Mouse (Mus musculus): ENCODE results near the gene Gm17018.
A peak's percentile ranks its signal among the peaks of the same experiment; 100 is the strongest.
"Not testable (repeated sequence)": the region's sequence is repeated elsewhere in the genome, so short reads cannot be mapped to it uniquely, and the experiment has no call there.

Gm17018 gene

DNA sequence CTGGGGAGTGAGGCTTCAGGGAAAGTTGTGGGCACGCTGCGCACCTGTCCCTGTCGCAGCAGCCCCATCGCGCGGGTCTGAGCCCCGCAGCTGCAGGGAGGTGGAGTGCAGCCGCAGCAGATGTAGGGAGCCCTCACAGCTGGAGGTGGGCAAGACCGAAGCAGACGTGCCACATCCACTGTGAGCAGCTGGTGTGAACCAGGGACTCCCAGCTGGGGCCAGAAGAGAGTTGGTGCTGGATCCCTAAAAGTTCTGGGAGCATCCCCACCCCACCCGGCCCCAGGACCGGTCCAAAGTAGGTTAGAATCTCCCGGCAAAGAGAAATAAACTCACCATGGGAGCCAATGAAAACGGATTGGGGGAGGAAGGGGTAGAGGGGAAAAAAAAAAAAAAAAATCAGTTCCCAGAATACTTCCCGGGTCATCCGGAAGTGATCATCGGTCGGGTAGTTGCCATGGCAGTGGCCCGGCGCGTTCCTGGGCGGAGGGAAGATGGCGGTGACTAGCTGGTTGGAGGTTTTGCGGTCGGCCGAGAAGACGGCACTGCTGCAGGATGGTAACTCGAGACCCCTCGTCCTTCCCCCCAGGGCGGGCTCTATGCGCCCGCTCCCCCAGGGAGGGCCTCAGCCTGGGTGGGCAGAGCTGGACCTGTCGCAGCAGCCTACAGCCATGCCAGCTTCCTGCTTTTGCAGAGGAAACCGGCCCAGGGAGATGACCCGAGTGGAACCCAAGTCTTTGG is at the start of gene Gm17018, which contains the start of gene Poll:
Gm17018 (plus strand) TSS at position 463 of the 738 bp plus-strand sequence.
Poll (minus strand) TSS at position 379 of the 738 bp plus-strand sequence.
- DNase-seq (ENCODE audit: low spot score in 2 of 2): peak; percentile 92 to 93

DNA sequence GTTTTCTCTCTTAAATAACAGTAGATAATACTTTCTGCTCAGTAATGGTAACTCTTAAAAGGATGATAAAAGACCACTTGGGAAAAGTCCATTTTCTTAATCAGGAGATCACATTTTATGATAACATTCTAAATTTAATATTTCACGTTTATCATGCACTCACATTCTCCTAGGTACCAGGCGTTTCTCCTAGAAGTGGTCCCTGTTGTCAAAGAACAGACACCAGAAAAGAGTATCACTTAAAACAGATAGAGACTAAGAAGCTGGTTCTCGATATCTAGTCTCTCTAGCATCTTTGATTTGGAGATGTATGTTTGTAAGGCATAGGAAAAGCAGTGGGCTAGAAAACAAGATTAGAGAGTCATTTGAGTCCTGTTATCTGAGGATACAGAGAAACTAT is 49.7 kb upstream of the Gm17018 start:
- no peak for DNase-seq (ENCODE audit: low spot score in 2 of 2)

DNA sequence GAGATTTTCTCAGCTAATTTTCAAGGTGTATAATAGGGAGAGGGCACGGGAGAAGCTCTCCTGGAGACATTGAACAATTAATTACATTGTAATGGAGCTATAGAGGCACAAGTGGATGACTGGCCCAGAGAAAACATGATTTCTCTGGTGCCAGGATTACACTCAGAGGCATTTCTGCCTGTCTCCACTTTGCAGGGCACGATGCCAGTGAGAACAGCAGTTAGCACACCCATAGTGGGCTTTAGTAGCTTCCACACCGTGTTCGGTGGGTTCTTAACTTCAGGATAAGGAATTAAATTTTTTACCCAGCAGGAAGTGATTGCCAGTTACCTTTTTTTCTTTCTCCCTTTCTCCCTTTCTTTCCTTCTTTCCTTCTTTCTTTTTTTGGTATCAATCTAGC is 49.0 kb upstream of the Gm17018 start:
- peak in 1 of 2 experiments; percentile 58 for DNase-seq (ENCODE audit: low spot score in 2 of 2)

DNA sequence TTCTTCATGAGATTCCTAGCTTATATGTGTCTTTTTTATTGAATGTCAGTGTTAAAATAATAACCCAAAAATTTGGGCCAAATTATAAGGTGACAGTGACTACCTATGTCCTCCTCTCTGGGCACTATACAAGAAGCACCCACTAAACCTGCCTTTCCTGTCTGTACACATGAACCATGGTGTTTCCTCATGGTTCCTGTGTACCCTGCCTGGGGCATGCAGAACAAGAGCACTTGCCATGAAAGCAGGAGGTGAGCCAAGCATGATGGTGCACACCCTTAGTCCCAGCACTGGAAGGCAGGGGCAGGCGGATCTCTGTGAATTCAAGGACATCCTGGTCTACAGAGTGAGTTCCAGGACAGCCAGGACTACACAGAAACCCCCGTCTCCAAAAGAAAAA is 45.1 kb upstream of the Gm17018 start:
- DNase-seq (ENCODE audit: low spot score in 2 of 2): no peak

DNA sequence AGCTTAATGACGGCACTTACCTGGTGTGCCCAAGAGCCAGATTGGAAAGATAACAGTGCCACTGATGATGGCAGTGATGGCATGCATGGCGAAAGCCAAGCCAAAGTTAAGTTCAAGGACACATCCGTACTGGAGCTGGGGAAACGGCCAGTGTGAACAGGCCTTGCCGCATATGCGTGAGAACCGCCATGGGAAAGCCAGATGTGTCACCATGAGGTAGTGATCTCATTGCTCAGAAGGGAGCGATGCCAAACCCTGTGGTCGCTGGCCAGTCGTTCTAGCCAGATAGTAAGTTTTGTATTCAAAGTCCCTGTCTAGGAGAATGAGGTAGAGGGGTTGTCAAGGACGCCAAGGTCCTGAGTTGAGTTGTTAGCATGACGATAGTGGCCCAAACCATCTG is 44.2 kb upstream of the Gm17018 start:
- DNase-seq (ENCODE audit: low spot score in 2 of 2): no peak

DNA sequence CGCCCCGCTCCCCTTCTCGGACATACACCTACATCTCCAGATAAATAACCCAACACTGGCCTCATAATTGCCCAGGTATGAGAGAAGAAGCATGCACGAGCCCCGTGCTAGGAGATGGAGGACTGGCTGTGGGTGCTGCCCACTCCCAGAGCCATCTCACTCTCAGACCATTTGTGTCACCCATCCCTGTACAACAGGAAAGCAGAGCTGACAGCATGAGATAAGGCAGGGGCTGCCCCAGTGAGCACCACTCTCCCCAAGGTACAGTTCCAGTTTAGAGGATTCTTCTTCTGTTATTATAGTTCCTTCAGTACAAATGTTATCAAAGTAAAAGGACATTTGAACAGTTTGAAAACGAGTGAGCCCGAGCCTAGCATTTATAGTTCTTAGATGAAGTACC is 33.0 kb upstream of the Gm17018 start:
- no peak for DNase-seq (ENCODE audit: low spot score in 2 of 2)

DNA sequence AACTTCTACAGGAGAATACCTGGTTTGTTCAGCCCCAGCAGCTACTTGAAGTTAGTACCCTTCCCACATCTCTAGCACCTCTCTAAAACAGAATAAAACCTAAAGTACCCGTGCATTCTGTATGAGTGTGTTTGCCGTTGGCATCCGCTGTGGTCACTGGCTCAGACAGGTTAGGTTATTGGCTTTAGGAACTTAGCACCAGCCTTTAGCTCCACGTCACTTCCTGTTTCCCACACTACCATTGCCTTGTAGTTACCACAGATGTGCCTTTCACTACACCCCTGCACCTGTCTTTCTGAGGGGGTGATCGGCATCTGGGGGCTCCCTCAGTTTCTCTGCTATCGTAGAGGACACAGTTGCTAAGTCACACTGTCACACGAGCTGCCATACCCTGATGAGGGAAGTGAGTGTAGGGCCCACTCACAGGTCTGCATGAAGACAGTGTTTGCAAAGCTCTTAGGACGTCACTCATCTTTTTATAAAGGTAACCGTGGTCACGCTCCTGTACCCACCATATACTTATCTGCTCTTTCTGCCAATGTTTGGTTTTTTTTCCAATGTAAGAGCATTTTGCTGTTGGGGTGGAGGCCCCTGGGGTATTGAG is 32.4 kb upstream of the Gm17018 start:
- no peak for DNase-seq (ENCODE audit: low spot score in 2 of 2)

DNA sequence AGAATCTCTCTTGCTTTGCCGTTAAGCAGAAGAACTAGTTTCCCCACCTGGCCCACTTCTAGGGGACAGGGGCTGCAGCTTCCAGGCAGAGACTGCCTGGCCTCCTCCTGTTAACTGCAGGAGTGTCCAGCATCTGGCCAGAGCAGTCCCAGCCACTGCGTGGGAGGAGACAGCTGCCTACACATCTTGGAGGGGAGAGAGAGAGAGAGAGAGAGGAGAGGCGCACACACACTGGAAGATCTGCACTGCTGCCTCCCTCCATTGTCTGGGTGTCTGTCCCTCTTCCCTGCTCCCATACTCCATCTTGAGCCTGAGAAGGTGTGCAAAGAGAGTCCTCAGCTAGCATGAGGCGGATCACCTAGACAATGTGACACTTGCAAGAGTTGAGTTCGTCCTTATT is 31.1 kb upstream of the Gm17018 start:
- no peak for DNase-seq (ENCODE audit: low spot score in 2 of 2)

DNA sequence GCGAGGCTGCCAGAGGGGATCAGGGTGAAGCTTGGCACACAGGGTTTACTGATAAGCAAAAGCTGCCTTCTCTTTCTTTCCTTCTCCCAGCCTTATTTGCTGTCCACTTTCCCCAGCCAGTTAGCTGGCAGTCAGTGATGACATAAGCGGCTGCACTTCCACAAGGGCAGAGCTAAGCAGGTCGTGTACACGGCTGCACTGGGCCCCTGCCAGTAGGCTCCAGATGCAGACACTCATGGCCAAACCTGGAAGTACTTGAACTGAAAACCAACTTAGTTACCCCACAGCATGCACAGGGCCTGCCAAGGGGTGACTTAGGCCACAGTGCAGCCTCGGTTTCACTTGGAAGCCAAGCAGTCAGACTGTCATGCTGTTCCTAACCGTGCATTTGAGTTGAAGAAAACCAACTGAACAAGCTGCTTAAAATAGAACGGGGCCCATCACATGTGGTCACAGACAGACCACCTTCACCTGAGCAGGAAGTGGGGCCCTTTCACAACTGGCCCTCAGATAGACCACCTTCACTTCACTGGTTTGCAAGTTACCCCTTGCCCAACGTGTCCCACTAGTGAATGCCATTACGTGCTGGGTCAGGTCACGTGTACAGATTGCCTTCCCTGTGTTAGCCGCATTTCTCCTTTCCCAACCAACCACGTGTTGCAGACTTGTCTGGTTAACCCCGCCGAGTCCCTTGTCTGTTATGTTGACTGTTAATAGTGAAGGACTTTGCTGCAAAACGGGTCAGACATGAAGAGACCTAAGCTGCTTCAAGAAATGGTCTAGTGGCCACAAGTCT is 30.0 kb upstream of the Gm17018 start:
- DNase-seq (ENCODE audit: low spot score in 2 of 2): no peak

DNA sequence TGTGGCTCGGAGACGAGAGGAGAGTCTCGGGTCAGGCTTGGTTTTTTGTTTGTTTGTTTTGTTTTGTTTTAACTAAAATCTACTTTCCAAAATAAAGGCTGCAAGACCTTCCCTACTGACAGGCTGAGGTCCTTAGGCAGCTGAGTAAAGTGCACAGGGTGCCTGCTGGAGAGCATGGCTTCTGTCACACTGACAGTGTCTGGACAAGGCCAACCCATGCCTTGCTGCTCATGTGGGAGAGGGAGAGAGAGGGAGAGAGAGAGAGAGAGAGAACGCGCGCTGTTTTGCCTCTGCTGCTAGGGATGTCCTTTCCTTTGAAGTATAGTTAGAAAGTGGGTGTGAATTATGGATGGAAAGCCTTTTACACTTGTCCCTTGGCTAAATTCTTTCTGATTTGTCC is 28.9 kb upstream of the Gm17018 start:
- DNase-seq (ENCODE audit: low spot score in 2 of 2): no peak

DNA sequence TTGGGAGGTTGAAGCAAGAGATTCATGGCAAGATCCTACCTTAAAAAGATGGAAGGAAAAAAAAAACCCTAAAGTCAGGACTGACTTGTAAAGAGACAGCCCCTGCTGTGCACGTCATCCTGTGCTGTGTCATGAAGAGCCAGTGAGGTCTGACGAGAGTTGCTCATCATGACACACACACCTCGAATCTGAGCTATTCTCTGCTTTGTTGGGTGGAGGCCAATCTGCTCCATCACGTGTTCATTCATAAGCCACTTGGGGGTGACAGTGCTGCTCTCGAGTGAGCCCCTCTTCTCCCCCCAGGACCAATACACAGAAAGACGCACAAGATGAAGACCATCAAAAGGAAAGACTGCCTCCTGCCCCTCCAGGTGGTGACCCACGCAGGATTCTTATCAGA is 26.8 kb upstream of the Gm17018 start:
- no peak for DNase-seq (ENCODE audit: low spot score in 2 of 2)

DNA sequence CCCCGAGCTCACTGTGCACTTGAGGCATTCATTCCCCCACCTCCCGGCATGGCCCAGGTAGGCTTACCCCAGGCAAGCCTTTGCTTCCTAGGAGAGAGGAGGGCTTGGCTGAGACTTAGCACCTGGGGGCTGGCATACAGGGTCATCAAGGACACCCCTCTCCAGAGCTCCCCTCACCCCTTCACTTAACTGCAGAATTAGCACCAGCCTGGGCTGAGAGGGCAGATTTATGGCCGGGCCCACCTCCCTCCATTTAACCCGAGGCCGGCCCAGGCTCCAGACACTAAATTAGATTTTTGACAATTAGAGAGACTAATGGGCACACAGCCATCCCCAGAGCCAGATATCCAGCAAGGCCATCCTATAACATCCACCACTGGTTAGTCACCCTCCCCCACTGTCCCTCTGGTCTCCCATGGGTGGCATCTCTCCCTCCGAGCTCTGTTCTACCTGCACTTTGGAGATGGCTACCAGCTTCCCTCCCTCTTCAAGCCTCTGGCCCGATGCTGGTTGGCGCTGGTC is 25.1 kb upstream of the Gm17018 start:
- DNase-seq (ENCODE audit: low spot score in 2 of 2): no peak

DNA sequence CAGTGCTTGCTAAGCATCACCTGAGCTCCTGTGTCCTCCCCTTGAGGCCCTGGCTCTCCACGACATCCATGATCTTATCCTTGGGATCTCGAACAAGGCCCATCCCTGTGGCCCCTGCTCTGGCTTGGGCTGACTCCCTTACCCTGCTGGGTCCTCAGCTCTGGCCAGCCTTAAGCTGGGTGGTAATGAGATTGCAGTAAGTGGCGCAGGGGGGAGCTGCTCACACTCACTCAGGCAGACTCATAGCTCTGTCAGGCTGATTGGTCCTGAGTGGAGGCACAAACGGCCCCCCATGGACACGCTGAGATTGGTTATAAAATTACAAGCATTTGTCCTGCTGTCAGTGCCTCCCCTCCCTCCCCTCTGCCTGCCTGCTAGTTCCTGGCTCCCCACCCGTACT is 24.5 kb upstream of the Gm17018 start:
- DNase-seq (ENCODE audit: low spot score in 2 of 2): no peak

DNA sequence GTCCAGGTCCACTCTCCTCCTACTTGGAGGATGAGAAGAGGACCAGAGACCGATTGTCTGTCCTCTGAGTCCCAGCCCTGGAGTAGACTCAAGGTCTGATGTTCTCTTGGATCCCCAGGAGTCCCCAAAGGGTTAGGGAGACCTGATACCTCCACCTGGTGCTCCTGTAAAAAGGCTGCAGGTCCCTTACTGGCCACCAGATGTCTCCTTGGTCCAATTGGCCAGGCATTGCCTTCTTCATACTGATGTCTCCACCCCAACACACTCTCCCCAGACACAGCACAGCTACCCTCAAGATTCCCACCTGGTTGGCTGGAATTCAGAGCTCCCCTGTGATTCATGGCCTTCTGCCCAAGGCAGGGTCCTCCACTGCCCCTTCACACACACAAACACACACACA is 22.9 kb upstream of the Gm17018 start:
- no peak for DNase-seq (ENCODE audit: low spot score in 2 of 2)

DNA sequence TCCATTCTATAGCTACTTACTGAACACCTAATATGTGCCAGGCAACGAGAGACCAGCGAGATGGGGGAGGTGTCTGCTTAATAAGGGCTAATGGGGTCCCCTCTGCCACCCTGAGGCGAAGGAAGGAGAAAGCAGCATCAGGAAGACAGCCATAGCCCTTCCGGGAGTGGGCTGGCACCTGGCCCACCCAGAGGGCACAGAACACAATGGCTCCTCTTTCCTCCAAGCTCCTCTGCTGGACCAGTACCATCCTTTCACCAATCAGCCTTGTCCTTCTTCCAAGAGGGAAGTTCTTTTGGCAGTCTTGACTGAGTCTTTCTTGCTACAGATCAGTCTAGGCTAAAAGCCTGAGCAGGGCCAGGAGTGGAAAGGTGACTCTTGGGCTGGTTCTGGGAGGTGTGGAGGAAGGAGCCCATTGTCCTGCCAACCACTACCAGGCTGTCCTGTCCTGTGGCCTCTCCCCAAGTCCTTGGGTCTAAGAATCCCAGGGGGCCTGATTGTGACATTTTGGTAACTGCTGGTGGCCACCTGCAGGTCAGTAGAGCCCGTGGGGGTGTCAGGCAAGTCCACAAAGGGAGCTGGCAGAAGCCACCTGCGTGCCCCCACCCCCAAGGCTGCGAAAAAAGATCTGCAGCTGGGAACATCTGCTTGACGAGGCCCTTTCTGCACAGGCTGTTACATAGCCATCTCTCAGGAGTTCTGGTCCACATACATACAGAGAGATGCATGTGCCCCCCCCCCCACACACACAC is 19.6 kb upstream of the Gm17018 start:
- DNase-seq (ENCODE audit: low spot score in 2 of 2): peak; percentile 66 to 73

DNA sequence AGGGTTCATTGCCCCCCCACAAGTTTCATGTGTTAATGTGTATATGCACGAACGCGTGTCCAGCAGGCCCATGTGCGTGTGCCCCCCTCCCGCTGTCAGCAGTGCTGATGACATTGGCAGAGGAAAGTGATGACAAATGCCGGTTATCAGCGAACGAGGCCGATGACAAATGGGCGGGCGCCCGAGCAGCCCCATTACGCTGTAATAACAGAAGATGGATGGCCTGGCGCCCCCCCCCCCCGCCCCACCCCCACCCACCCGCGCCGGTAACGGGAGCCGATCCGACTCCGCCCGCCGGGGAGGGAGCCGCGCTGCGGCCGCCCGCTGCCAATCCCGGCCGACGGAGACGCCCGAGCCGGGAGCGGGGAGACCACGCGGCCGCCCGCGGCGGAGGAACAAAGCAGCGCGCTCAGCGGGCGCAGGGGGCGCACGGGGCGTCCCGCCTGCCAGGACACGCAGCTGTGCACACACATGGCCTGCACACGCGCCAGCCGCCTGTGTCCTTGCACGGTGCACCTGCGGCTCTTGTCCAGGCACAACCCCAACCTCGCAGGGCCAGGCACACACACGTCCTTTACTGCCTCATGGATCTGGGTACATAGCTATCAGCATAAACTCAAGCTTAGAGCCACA is 18.9 kb upstream of the Gm17018 start:
- DNase-seq (ENCODE audit: low spot score in 2 of 2): peak; percentile 69 to 71

DNA sequence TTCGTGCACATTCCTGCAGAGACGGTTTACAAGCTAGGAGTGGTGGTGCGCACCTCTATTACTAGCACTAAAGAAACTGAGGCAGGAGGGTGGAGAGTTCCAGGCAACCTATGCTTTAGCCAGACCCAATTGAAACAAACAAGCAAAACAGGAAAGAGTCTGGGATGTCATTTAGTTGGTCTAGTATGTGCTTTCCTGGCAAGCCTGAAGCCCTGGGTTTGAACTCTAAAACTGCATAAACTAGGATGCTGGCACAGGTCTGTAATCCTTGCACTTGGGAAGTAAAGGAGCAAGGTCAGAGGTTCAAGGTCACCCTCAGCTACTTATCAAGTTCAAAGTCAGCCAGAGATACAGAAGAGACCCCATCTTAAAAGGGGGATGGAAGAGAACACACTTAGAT is 18.4 kb upstream of the Gm17018 start:
- no peak for DNase-seq (ENCODE audit: low spot score in 2 of 2)

DNA sequence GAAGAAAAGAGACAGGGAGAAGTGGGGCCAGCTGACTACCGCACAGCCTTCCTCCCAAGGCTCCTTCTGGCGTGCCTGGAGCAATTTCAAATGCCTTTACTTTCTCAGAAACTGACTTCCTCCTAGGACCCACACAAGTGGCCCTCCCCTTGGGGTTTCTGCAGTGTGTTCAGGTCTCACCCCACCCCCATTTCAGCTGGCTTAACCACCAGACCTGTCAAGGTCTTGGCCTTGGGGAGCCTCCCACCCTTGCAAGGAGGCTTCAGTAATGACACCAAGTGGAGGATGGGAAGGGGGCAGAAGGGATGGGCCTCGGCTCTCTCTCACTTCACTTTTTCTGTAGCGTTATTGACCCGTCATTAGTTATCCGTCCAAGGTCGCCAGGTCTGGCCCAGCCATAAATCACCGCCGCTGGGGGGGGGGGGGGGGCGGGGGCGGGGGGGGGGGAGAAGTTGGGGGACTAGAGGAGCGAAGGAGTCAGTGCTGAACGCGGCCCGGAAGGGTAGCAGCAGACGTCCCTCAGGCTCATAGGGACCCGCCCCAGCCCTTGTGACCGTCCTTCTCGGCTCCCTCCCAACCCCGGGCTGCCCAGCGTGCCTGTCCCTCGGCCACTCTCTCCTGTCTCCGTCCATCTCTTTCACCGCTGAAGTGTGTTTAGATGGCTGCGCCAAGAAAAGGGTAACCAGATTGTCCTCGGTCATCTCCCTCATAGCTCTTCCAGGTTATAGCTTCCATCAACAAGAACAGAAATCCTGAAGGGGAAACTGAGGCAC is 16.1 kb upstream of the Gm17018 start:
- DNase-seq (ENCODE audit: low spot score in 2 of 2): no peak

DNA sequence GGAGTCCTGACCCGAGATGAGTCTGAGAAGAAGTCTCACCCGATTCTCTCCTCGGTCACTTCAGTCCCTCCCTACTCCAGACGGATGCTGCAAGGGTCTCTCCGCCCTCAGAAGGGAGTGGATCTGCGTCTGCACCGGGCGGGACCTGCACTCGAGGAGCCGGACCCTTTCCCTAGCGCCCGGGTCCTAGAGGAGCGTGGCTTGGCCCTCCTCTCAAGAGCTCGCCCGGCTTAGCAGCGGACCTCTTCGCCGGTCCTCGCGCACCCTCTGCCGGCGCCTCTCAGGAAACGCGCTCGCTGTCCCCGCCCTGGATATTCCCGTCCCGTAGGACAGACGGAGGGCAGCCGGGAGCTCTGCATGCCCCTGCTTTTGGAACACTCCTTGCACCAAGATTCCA is 15.5 kb upstream of the Gm17018 start:
- peak; percentile 75 to 88 for DNase-seq (ENCODE audit: low spot score in 2 of 2)

DNA sequence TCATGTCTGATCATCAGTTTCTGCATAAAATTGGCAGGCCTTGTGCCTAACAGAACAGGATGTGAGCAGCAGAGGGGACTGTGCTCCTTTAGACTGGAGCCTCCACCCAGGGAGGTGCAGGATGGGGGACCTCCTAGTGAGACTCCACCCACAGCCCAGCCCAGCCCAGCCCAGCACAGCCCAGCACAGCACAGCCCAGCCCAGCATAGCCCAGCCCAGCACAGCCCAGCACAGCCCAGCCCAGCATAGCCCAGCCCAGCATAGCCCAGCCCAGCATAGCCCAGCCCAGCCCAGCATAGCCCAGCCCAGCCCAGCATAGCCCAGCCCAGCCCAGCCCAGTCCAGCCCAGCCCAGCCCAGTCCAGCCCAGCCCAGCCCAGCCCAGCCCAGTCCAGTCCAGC is 12.2 kb upstream of the Gm17018 start:
- DNase-seq (ENCODE audit: low spot score in 2 of 2): not testable (repeated sequence)
